Mouse (Mus musculus) forebrain, embryonic 11.5 days (tissue): ENCODE results near the gene Tmem218. TPM values are rescaled to one million over a fixed set of nuclear protein-coding genes. Genes with fewer than 3 reads are reported as not detected.

ENCODE experiments used
- ATAC-seq: fragments of 200-750 bp; cut with Nextera tagmentation; replicated peaks from 2 replicates; pipeline ENCODE4 v1.8.0; 2017; ENCODE audit warnings: moderate TSS enrichment; ENCODE audit not compliant: low FRiP score
- DNase-seq: peaks from one replicate; pipeline ENCODE4 v3.0.0-alpha.2; 2017; ENCODE audit warnings: low spot score
- H3K27ac ChIP-seq: fragments of 300-500 bp; sonication (generic); 2 replicates; pipeline ENCODE4 v1.5.1; 2014; ENCODE audit warnings: low read depth, low read length
- H3K27me3 ChIP-seq: fragments of 300-500 bp; sonication (generic); 2 replicates; pipeline ENCODE4 v1.6.1; 2014; ENCODE audit warnings: mild to moderate bottlenecking, low read length, mixed read lengths; ENCODE audit not compliant: control insufficient read depth, insufficient read depth
- H3K36me3 ChIP-seq: fragments of 300-500 bp; sonication (generic); 2 replicates; pipeline ENCODE4 v1.6.1; 2014; ENCODE audit warnings: mild to moderate bottlenecking, low read length, moderate library complexity, mixed read lengths; ENCODE audit not compliant: control insufficient read depth, insufficient read depth
- H3K4me1 ChIP-seq: fragments of 300-500 bp; sonication (generic); replicated peaks from 2 replicates; pipeline ENCODE4 v1.6.1; 2014; ENCODE audit warnings: low read length, mixed read lengths; ENCODE audit not compliant: control insufficient read depth, insufficient read depth
- H3K4me2 ChIP-seq: fragments of 300-500 bp; sonication (generic); 2 replicates; pipeline ENCODE4 v1.6.1; 2014; ENCODE audit warnings: low read depth, mild to moderate bottlenecking, low read length, moderate library complexity, mixed read lengths; ENCODE audit not compliant: severe bottlenecking
- H3K4me3 ChIP-seq: fragments of 300-500 bp; sonication (generic); 2 replicates; pipeline ENCODE4 v1.5.1; 2014; ENCODE audit warnings: low read depth, low read length
- H3K9ac ChIP-seq: fragments of 300-500 bp; sonication (generic); 2 replicates; pipeline ENCODE4 v1.6.1; 2014; ENCODE audit warnings: low read length
- H3K9me3 ChIP-seq: fragments of 300-500 bp; sonication (generic); 2 replicates; pipeline ENCODE4 v1.6.1; 2016; ENCODE audit warnings: low read length, mixed read lengths; ENCODE audit not compliant: control insufficient read depth
- WGBS: fragments of 180-500 bp; shearing (Covaris S2); extraction: QIAGEN DNeasy Blood & Tissue Kit; methylation state at CpG from one replicate; pipeline ENCODE4 v1.1.7; 2014; 5-methylcytosine and 5-hydroxymethylcytosine counted together
- polyA plus RNA-seq: library from polyadenylated mRNA; unstranded; fragments of >200 nt; fragmentation: Nextera tagmentation; extraction: Ambion mirVana; gene quantifications from 2 replicates; pipeline ENCODE4 v1.2.1, GENCODE M21; 2014

The Tmem218 gene
- polyA plus RNA-seq, 1 experiment from 2014 or later: 16.2 TPM

DNA sequence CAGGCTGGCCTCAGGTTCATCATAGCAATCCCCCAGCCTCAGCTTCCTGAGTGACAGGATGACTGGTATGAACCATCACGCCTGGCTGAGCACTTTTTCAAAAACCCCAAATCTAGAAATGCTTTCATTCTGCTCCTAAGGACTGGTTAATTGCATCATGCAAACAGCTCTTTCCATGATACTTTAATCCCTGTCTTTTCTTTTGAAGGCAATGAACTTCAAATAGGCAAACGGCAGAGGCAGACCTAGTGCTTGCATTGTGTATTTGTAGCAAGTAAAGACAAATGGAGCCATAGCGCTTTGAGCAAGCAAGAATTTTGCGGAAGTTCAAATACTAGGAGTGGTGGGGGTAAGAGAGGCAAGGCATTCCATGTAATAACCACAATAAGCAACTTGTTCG is 26.4 kb upstream of the Tmem218 start:
- no peak overlapping the region; the same call in 1 of the 2 replicates for H3K27ac ChIP-seq
- no peaks in the 10 kb centered on the region for H3K9me3 ChIP-seq
- DNase-seq (no peak), ATAC-seq (no peak)
- H3K27me3 ChIP-seq: no peaks in the 10 kb centered on the region
- H3K4me1 ChIP-seq: peaks cover 9% of the 10 kb centered on the region; the same call in 1 of the 2 replicates
- no peak overlapping the region for H3K9ac ChIP-seq
- WGBS: 19% methylated on average over 5 of the region's 5 CpGs
- no peak overlapping the region for H3K4me3 ChIP-seq
- no peak overlapping the region for H3K4me2 ChIP-seq
- H3K36me3 ChIP-seq: no peaks in the 10 kb centered on the region

DNA sequence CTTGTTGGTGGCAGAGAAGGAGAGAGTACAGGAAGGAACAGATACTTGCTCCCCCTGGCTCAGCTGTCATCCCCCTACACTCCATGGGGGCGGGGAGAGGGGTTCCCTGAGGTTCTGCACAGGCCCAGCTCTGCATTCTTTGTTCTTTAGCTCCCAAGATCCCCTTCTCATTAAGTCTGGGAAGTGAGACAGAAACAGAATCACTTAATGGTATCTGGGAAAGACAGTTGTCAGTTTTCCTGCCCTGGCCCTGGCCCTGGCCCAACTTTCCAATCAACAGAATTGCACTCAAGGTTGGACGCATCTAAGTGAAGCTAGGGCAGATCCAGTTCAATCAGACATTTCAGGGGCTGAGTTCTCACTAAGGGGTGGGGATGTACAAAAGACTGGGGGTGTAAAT is 24.8 kb upstream of the Tmem218 start:
- H3K4me2 ChIP-seq: no peak overlapping the region
- no peak overlapping the region for H3K9ac ChIP-seq
- no peaks in the 10 kb centered on the region for H3K27me3 ChIP-seq
- DNase-seq (no peak), ATAC-seq (no peak)
- no peak overlapping the region for H3K4me3 ChIP-seq
- 69% methylated on average over 2 of the region's 2 CpGs for WGBS
- peaks cover 4% of the 10 kb centered on the region; the same call in 1 of the 2 replicates for H3K4me1 ChIP-seq
- no peaks in the 10 kb centered on the region for H3K36me3 ChIP-seq
- no peaks in the 10 kb centered on the region for H3K9me3 ChIP-seq
- H3K27ac ChIP-seq: no peak overlapping the region

DNA sequence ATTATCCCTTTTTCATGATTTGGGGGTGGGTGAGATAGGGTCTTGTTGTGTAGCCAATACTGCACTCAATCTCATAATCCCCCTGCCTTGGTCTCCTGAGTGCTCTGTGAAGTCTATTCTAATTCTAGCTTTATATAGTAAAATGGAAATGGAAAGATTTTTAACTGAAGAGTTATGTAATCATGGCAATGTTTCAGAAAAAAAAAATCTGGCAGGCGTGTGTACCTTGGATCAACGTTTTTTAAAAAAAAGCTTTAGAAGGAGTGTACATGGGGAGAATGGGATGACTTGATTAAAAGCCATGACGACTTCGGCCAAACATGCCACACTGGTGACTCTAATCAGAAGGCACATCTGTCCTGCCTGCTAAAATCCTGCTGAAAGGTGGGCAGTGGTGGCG is 20.6 kb upstream of the Tmem218 start:
- no peak overlapping the region for H3K4me2 ChIP-seq
- H3K36me3 ChIP-seq: no peaks in the 10 kb centered on the region
- no peak overlapping the region for H3K4me3 ChIP-seq
- H3K9ac ChIP-seq: no peak overlapping the region
- H3K27me3 ChIP-seq: no peaks in the 10 kb centered on the region
- DNase-seq (no peak), ATAC-seq (no peak)
- 96% methylated on average over 5 of the region's 5 CpGs for WGBS
- H3K27ac ChIP-seq: no peak overlapping the region
- H3K4me1 ChIP-seq: no peaks in the 10 kb centered on the region
- H3K9me3 ChIP-seq: no peaks in the 10 kb centered on the region

DNA sequence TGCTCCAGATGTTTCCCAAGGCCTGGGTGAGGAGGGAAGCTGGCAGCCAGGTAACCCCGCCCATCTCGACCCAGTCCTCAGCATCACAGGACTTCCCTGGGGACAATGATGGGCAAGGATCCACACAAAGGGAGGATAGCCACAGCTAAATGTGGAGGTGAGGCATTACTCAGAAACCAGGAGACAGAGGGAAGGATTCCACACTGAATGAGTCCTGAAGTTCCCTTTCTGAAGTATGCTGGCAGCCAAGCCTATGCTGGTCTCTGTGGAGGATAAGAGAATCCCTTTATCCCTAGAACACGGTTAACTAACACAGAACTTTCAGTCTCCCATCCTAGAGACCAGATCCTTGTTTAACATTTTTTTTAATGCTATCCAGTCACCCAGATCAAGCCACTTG is 20.0 kb upstream of the Tmem218 start:
- DNase-seq (no peak), ATAC-seq (no peak)
- no peaks in the 10 kb centered on the region for H3K4me1 ChIP-seq
- H3K9ac ChIP-seq: no peak overlapping the region
- H3K4me3 ChIP-seq: no peak overlapping the region
- no peak overlapping the region for H3K27ac ChIP-seq
- H3K27me3 ChIP-seq: no peaks in the 10 kb centered on the region
- WGBS: 96% methylated on average over 3 of the region's 3 CpGs
- H3K36me3 ChIP-seq: no peaks in the 10 kb centered on the region
- no peaks in the 10 kb centered on the region for H3K9me3 ChIP-seq
- no peak overlapping the region for H3K4me2 ChIP-seq

DNA sequence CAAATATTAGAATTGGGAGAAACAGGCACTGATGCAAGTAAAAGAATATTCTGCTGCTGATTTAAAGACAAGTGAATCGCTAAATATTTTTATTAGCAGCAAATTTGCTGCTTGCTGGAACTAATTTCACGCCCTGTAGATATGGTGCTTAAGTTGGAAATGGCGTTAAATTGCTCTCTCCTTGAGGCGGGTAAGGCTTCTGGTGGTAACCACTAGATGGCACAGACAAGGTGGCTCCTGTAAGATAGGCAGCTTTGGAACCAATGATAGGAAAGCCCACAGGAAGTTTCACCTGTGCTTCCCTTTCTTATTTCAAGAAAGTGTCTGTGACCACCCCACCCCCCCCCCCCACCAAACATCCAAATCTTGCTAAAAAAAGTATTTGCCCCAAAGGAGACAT is 11.0 kb upstream of the Tmem218 start:
- Histone ChIP-seq H3K4me2 (no peak overlapping the region), H3K36me3 (no peaks in the 10 kb centered on the region), H3K27ac (no peak overlapping the region), H3K4me1 (no peaks in the 10 kb centered on the region), H3K9me3 (no peaks in the 10 kb centered on the region), H3K9ac (no peak overlapping the region), H3K4me3 (no peak overlapping the region), H3K27me3 (no peaks in the 10 kb centered on the region)
- ATAC-seq: no peak
- WGBS: 89% methylated on average over 4 of the region's 4 CpGs
- no peak for DNase-seq

DNA sequence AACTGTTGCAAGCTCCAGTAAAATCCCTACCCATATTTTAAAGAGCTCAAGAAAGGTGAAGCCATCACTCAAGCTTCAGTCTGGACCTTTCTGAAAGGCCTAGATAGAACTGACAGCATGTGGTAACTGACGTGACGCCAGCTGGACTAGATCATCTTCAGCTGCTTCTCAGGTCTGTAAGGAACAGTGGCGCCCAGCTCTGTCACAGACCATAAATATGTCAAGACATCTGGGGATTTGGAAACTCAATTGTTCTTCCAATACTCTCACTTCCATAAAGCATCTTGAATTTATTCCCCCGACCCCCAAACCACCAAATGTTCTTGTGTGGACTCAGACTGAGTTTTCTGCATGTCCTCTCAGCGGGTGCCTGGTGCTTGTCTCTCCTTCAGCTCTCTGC is 7.6 kb upstream of the Tmem218 start:
- no peak overlapping the region for H3K27ac ChIP-seq
- H3K4me3 ChIP-seq: no peak overlapping the region
- H3K4me1 ChIP-seq: no peaks in the 10 kb centered on the region; the same call in 1 of the 2 replicates
- no peaks in the 10 kb centered on the region for H3K27me3 ChIP-seq
- H3K4me2 ChIP-seq: no peak overlapping the region
- H3K36me3 ChIP-seq: no peaks in the 10 kb centered on the region
- DNase-seq (no peak), ATAC-seq (no peak)
- H3K9me3 ChIP-seq: no peaks in the 10 kb centered on the region
- WGBS: 85% methylated on average over 5 of the region's 5 CpGs
- H3K9ac ChIP-seq: no peak overlapping the region

DNA sequence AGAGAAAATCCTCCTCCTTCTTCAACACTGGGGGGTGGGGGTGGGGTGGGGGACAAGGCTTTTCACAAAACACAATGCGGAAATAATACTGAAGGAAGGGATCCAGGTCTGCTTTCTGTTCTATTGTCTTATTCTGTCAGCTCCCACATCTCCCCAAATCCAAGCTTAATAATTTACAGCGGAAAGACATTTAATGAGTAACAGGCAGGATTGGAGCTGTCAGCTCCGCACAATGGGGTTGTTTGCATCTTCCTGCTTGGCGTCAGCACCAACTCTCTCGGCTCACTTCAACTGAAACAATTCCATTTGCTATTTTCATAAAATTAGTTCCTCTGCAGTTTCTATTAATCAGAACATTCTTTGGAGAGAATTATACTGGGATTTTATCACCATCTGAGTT is 4.1 kb upstream of the Tmem218 start:
- 45% methylated on average over 5 of the region's 5 CpGs for WGBS
- Histone ChIP-seq H3K4me2 (no peak overlapping the region), H3K9me3 (no peaks in the 10 kb centered on the region), H3K4me3 (no peak overlapping the region), H3K27ac (no peak overlapping the region), H3K27me3 (no peaks in the 10 kb centered on the region), H3K4me1 (peaks cover 3% of the 10 kb centered on the region), H3K36me3 (no peaks in the 10 kb centered on the region), H3K9ac (no peak overlapping the region)
- ATAC-seq (no peak), DNase-seq (no peak)

DNA sequence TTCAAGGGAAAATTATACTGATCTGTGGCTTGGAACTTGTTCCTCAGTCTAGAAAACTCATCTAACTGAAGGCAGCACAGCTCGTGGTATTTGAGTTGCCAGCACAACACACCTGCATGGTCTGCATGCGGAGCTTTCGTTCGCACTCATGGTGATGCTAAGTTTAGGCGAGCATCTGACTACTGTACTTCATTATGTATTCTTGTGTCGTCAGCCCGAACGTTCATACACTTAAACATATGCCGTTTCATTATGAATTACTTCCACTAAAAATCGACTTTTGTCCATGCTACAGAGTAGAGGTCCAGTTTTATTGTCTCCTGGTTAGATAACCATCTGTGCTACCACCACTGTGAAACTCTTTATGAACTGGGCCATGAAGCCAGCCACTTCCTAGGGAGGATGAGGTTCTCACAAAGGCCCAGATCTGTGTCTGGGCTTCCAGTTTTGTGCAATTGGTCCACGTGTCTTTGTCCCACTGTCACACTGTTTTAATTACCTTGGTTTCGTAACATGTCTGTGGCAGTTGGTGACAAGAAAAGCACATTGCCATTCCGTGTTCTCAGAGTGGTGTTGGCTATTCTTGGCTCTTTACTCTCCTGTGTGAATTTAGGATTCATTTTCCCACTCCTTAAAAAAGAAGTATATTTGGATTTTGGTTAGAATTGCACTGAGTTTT is 5.2 kb downstream of the Tmem218 start:
- ATAC-seq: no peak
- no peak for DNase-seq
- Histone ChIP-seq H3K4me2 (no peak overlapping the region), H3K4me1 (peaks cover 6% of the 10 kb centered on the region), H3K9me3 (no peaks in the 10 kb centered on the region), H3K27ac (no peak overlapping the region), H3K9ac (no peak overlapping the region), H3K36me3 (no peaks in the 10 kb centered on the region), H3K4me3 (no peak overlapping the region), H3K27me3 (no peaks in the 10 kb centered on the region)
- 93% methylated on average over 13 of the region's 13 CpGs for WGBS

DNA sequence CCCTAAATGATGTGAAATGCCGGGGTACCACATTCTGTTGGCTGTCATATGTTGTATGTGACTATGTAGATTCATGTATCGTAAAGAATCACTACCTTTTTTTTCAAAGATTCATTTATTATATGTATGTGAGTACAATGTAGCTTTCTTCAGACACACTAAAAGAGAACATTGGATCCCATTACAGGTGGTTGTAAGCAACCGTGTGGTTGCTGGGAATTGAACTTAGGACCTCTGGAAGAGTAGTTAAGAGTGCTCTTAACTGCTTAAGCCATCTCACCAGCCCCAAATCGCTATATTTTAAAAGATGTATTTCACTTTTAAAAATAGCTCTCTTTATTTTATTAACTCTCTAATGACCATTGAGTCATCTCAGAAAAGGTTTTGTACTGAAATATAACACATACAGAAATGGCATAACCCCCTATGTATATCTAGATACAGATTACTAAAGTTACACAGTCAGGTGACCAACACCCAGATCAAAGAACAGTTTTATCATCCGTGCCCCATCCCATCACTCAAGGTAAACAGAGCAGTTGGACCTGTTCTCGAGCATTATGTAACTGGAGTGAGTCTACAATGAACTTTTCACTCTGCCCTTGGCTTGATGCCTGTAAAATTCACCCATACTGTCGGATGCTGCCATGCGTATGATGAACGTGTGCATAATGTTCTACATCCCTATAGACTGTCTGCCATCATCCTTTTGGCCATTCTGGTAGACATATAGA is 6.5 kb downstream of the Tmem218 start:
- WGBS: 89% methylated on average over 9 of the region's 9 CpGs
- Histone ChIP-seq H3K27me3 (no peaks in the 10 kb centered on the region), H3K9me3 (no peaks in the 10 kb centered on the region), H3K9ac (no peak overlapping the region), H3K4me2 (no peak overlapping the region), H3K4me1 (no peaks in the 10 kb centered on the region), H3K27ac (no peak overlapping the region), H3K36me3 (no peaks in the 10 kb centered on the region), H3K4me3 (no peak overlapping the region)
- ATAC-seq (no peak), DNase-seq (no peak)
